Mouse (Mus musculus) stomach, postnatal 0 days (tissue): ENCODE data around the gene Slc13a3.

Experiments used
- CTCF ChIP-seq: IDR thresholded peaks from 2 replicates; pipeline ENCODE4 v1.5.1; 2016; ENCODE audit warnings: antibody characterized with exemption, low read depth, mild to moderate bottlenecking, moderate library complexity
- EP300 ChIP-seq: optimal IDR thresholded peaks from 2 replicates; pipeline ENCODE3; 2016; ENCODE audit warnings: antibody characterized with exemption

GRCm38 (mm10) chr2:165493587-165494210 lies 20.7 kb upstream of the Slc13a3 start:
- TF ChIP-seq CTCF (no peak), EP300 (no peak)
